Mouse (Mus musculus): ENCODE data around the gene Obsl1. TPM values are rescaled to one million over a fixed set of nuclear protein-coding genes. Genes with fewer than 3 reads are reported as not detected.

Gene Obsl1
- polyA plus RNA-seq, 1 experiment from 2014 or later = 52.4 TPM

DNA sequence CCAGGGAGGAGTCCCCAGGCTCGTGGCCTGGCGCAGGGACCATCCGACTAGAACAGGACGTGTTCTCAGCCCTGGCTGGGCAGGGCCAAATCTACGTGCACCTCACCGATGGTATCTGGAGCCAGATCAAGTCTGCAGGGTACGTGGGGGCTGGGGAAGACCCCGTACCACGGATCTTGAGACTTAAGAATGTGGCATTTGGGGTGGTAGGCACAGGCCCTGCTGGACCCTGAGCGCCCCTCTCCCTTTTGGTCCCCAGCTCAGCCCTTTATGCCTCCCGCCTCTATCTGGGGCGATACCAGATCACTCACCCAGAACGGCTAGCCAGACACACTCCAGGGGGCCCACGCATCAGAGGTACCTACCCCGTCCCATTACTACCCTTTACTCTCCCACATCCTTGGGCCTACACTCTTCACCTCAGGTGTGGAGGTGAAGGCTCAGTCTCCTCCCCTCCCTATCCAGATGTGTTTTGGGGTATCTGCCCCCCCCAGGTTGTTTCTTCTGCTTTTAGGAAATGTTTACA, 64.7 kb downstream of the Obsl1 start:
- H3K27ac ChIP-seq (replicated peaks; ENCODE audit: low read depth, low read length) = no peak overlapping the region
- H3K27me3 ChIP-seq (ENCODE audit: control insufficient read depth, insufficient read depth, low read length) = no peaks in the 10 kb centered on the region

DNA sequence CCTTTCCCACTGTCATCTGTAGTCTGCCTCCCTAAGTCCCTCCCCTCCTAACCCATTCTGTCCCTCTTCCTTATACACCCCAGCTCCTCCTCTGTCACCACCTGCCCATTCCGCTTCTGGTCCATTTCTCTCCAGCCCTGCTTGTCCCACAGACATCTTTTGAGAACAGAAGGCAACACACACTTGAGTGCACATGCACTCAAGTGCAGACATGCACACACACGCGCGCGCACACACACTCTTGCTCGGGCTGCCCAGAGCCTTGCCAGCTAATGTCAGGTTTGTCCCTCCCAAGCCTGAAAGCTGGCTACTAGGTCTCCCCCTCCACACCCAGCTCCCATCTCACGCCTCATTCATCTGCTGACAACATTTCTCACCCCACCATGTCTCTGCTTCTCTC, 65.6 kb downstream of the Obsl1 start:
- Histone ChIP-seq H3K36me3 (replicated peaks; ENCODE audit: control insufficient read depth, insufficient read depth, low read depth, low read length) (no peaks in the 10 kb centered on the region), H3K4me2 (ENCODE audit: low read depth, low read length) (no peak overlapping the region), H3K27me3 (ENCODE audit: control insufficient read depth, insufficient read depth, low read length) (no peaks in the 10 kb centered on the region), H3K27ac (replicated peaks; ENCODE audit: low read depth, low read length) (no peak overlapping the region), H3K4me1 (ENCODE audit: control insufficient read depth, insufficient read depth, low read length) (peaks cover 15% of the 10 kb centered on the region), H3K4me3 (ENCODE audit: low read depth, low read length) (no peak overlapping the region), H3K9ac (replicated peaks; ENCODE audit: low read length) (no peak overlapping the region), H3K9me3 (replicated peaks; ENCODE audit: control insufficient read depth, low read length) (no peaks in the 10 kb centered on the region)
- DNase-seq (ENCODE audit: low spot score) = no peak
- WGBS = 96% methylated on average over 7 of the region's 7 CpGs
- no peak for ATAC-seq (replicated peaks; ENCODE audit: insufficient number of reproducible peaks, low FRiP score, low TSS enrichment, low read depth)

More for the DNA sequence above, 64.7 kb downstream of the Obsl1 start:
- Histone ChIP-seq H3K9me3 (replicated peaks; ENCODE audit: control insufficient read depth, low read length) (no peaks in the 10 kb centered on the region), H3K4me3 (ENCODE audit: low read depth, low read length) (no peak overlapping the region), H3K4me1 (ENCODE audit: control insufficient read depth, insufficient read depth, low read length) (peaks cover 15% of the 10 kb centered on the region), H3K9ac (replicated peaks; ENCODE audit: low read length) (no peak overlapping the region), H3K36me3 (replicated peaks; ENCODE audit: control insufficient read depth, insufficient read depth, low read depth, low read length) (no peaks in the 10 kb centered on the region), H3K4me2 (ENCODE audit: low read depth, low read length) (no peak overlapping the region)
- ATAC-seq (replicated peaks; ENCODE audit: insufficient number of reproducible peaks, low FRiP score, low TSS enrichment, low read depth) (no peak), DNase-seq (ENCODE audit: low spot score) (no peak)
- WGBS = 83% methylated on average over 15 of the region's 15 CpGs

DNA sequence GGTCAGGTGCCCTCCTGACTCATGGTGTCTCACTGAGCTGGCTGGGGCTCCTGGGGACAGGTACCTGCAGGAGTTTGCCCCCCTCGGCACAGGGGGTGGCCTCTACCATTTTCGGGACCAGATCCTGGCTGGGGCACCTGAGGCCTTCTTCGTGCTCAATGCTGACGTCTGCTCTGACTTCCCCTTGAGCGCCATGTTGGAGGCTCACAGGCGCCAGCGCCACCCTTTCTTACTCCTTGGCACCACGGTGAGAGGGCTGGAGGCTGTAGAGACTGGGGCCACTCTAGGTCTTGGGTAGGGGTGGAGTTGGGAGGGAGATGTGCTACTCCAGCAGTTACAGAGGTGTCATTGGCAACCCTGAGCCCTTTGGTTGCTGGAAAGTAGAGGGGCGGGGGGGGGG, 67.5 kb downstream of the Obsl1 start:
- ATAC-seq (replicated peaks; ENCODE audit: insufficient number of reproducible peaks, low FRiP score, low TSS enrichment, low read depth) (no peak), DNase-seq (ENCODE audit: low spot score) (no peak)
- no peak overlapping the region for H3K9ac ChIP-seq (replicated peaks; ENCODE audit: low read length)
- H3K4me1 ChIP-seq (ENCODE audit: control insufficient read depth, insufficient read depth, low read length) = peaks cover 11% of the 10 kb centered on the region
- no peak overlapping the region for H3K4me2 ChIP-seq (ENCODE audit: low read depth, low read length)
- no peaks in the 10 kb centered on the region for H3K27me3 ChIP-seq (ENCODE audit: control insufficient read depth, insufficient read depth, low read length)
- H3K9me3 ChIP-seq (replicated peaks; ENCODE audit: control insufficient read depth, low read length) = no peaks in the 10 kb centered on the region
- 83% methylated on average over 8 of the region's 9 CpGs for WGBS
- no peak overlapping the region for H3K4me3 ChIP-seq (ENCODE audit: low read depth, low read length)
- H3K36me3 ChIP-seq (replicated peaks; ENCODE audit: control insufficient read depth, insufficient read depth, low read depth, low read length) = no peaks in the 10 kb centered on the region
- H3K27ac ChIP-seq (replicated peaks; ENCODE audit: low read depth, low read length) = no peak overlapping the region

DNA sequence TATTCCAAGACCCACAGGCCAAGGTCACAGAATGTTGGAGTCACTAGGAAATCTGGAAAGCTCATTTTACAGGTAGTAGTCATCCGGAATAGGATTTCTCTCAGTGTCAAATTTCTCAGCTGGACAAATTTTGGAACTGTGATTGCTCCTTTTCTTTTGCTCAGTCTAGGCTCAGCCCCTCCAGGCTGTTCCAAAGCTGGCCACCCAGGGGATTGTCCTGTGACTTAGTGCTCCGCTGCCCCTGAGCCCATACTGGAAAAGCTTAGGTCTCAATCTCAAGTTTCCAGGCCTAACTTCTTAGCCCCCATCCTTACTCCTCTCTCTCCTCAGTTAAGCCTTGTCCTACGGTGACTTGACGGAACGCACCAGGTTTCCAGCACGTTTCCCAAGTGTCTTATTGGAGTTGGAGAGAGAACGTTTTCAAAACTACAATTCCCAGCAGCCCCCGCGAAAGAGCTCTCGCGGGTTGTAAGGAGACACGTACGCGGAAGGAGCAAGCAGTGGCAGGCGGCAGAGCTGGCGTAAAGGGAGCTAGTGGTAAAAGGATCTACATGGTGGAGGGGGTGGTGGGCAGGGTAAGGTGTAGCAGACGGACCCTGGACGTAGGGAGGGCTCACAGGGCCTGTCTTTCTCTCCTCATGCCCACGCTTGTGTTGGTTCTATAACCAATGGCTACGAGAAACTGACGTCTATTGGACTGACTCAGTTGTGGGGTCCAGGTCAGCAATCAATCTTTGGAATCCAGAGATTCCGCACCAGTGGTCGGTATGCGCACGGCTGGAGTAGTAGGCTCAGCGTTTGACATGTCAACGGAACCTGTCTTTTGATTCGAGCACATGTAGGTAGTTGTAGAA, 70.5 kb downstream of the Obsl1 start, which contains the start of gene Gmppa:
Gmppa (plus strand) TSS at position 456 of the 854 bp plus-strand sequence.
- Histone ChIP-seq H3K27me3 (ENCODE audit: control insufficient read depth, insufficient read depth, low read length) (no peaks in the 10 kb centered on the region), H3K36me3 (replicated peaks; ENCODE audit: control insufficient read depth, insufficient read depth, low read depth, low read length) (no peaks in the 10 kb centered on the region), H3K4me1 (ENCODE audit: control insufficient read depth, insufficient read depth, low read length) (peaks cover 4% of the 10 kb centered on the region; the same call in 1 of the 2 replicates), H3K9me3 (replicated peaks; ENCODE audit: control insufficient read depth, low read length) (no peaks in the 10 kb centered on the region), H3K4me3 (ENCODE audit: low read depth, low read length) (peak within 1 kb of the TSS; percentile 52), H3K4me2 (ENCODE audit: low read depth, low read length) (peak within 1 kb of the TSS; percentile 36), H3K9ac (replicated peaks; ENCODE audit: low read length) (peak within 1 kb of the TSS; percentile 67), H3K27ac (replicated peaks; ENCODE audit: low read depth, low read length) (no peak within 1 kb of the TSS)
- WGBS = 5% methylated on average over 28 of the region's 28 CpGs
- ATAC-seq (replicated peaks; ENCODE audit: insufficient number of reproducible peaks, low FRiP score, low TSS enrichment, low read depth) (peak; percentile 80), DNase-seq (ENCODE audit: low spot score) (peak; percentile 95)

Other genes starting within 250 kb of the Obsl1 start
- gene Ptprn, start 241.9 kb downstream of the Obsl1 start, polyA plus RNA-seq (2014; fragmentation: Nextera tagmentation; extraction: Ambion mirVana) = 1.4 and 1.5 TPM in 2 replicates
- 4.9 and 5.8 TPM in 2 replicates for gene Resp18, start 228.0 kb downstream of the Obsl1 start, polyA plus RNA-seq (2014; fragmentation: Nextera tagmentation; extraction: Ambion mirVana)
- 123 and 146 TPM in 2 replicates for gene Dnpep, start 188.5 kb downstream of the Obsl1 start, polyA plus RNA-seq (2014; fragmentation: Nextera tagmentation; extraction: Ambion mirVana)
- 6.9 and 9.9 TPM in 2 replicates for gene Des, start 146.1 kb downstream of the Obsl1 start, polyA plus RNA-seq (2014; fragmentation: Nextera tagmentation; extraction: Ambion mirVana)
- 16.7 and 19.9 TPM in 2 replicates for gene Speg, start 131.2 kb downstream of the Obsl1 start, polyA plus RNA-seq (2014; fragmentation: Nextera tagmentation; extraction: Ambion mirVana)
- 36.9 and 38.4 TPM in 2 replicates for gene Gmppa, start 70.5 kb downstream of the Obsl1 start, polyA plus RNA-seq (2014; fragmentation: Nextera tagmentation; extraction: Ambion mirVana)
- gene Asic4, start 56.0 kb downstream of the Obsl1 start, polyA plus RNA-seq (2014; fragmentation: Nextera tagmentation; extraction: Ambion mirVana) = 0.29 and 1.1 TPM in 2 replicates
- 14.6 and 15.3 TPM in 2 replicates for gene Chpf, start 27.1 kb downstream of the Obsl1 start, polyA plus RNA-seq (2014; fragmentation: Nextera tagmentation; extraction: Ambion mirVana)
- gene Tmem198, start 26.9 kb downstream of the Obsl1 start, polyA plus RNA-seq (2014; fragmentation: Nextera tagmentation; extraction: Ambion mirVana) = 0.98 and 1.6 TPM in 2 replicates
- gene Inha, start 625 bp upstream of the Obsl1 start, polyA plus RNA-seq (2014; fragmentation: Nextera tagmentation; extraction: Ambion mirVana) = 1.5 and 1.9 TPM in 2 replicates
- gene Stk11ip, start 15.1 kb upstream of the Obsl1 start, polyA plus RNA-seq (2014; fragmentation: Nextera tagmentation; extraction: Ambion mirVana) = 11.4 and 14.2 TPM in 2 replicates
- 7.5 and 7.6 TPM in 2 replicates for gene Slc4a3, start 39.8 kb upstream of the Obsl1 start, polyA plus RNA-seq (2014; fragmentation: Nextera tagmentation; extraction: Ambion mirVana)

Measured in embryonic facial prominence, embryonic 11.5 days (tissue).